Mouse (Mus musculus) erythroblast, embryonic 14.5 days (primary cell): ENCODE measurements around the gene Tnn.

Experiments
- GATA1 ChIP-seq: IDR thresholded peaks from 2 replicates; pipeline ENCODE4 v1.6.1; 2012; ENCODE audit warnings: low read length, inconsistent platforms, mixed read lengths
- TAL1 ChIP-seq: IDR thresholded peaks from 3 replicates; pipeline ENCODE4 v1.6.1; 2012; ENCODE audit warnings: low read length, inconsistent platforms, mixed read lengths

DNA sequence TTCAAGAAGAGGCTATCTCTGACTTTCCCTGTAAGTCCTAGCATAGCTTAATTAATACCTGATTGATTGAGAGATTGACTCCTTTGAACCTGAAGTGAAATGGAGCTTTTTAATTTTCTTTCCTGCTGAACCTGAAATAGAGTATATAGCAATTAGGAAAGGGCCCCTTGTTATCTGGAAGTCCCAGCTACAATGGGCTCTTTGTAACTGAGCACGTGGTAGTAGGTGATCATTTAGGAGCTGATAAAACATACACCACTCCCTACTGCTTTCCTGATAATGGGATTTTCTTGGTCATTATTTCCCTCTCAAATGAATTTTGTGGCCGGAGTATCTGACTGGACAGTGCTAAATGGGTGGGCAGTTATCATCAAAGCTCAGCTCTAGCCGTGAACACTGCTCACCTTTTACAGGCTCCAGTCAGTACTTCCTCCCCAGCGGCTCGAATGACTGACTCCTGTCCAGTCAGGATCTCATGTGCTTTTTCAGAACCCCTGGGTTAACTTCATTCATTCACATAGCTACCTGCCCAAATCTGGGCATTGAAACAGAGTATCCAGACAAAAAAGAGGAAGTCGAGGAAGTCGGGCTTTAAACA, 88.7 kb downstream of the Tnn start:
- TF ChIP-seq TAL1 (no peak), GATA1 (no peak)
